ENCODE assay signal across 8 mouse cellular contexts in the genomic region with DNA sequence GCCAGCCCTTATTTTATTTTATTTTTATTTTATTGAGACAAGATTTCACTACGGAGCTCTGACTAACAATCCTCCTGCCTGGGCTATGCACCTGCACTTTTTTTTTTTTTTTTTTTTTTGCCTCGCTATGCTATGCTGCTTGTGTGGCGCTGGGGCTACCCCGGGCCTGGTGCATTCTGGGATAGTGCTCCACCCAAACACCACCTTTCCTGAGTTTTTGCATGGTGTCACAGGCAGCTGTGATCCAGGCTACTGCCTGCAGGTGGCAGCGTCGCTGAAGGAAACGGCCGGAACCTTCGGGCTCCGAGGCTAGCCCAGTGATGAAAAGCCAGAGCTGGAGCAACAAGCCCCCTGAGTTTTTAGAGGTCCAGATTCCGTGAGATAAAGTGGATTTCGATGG. TPM values are rescaled to one million over a fixed set of nuclear protein-coding genes. Genes with fewer than 3 reads are reported as not detected.
DNase-seq lines count a peak whose midpoint lies in the region; ATAC-seq lines count a peak whose summit lies in the region.

No protein-coding gene starts in this region.

- H3K4me3 ChIP-seq in midbrain, embryonic 10.5 days, result no peak overlapping the region
- no peak overlapping the region for H3K4me3 ChIP-seq in midbrain, embryonic 16.5 days (ENCODE audit: low read depth, low read length)

- 24% methylated on average over 12 of the region's 12 CpGs for WGBS in midbrain, embryonic 10.5 days
- WGBS in midbrain, embryonic 16.5 days, result 18% methylated on average over 12 of the region's 12 CpGs

- ATAC-seq in midbrain, embryonic 16.5 days, result no peak

- H3K9ac ChIP-seq in midbrain, embryonic 16.5 days (ENCODE audit: low read depth, low read length), result no peak overlapping the region

- peaks cover 37% of the 10 kb centered on the region for H3K4me1 ChIP-seq in midbrain, embryonic 10.5 days
- peaks cover 11% of the 10 kb centered on the region; the same call in 1 of the 2 replicates for H3K4me1 ChIP-seq in midbrain, embryonic 16.5 days (ENCODE audit: control insufficient read depth, insufficient read depth, low read length)

- no peaks in the 10 kb centered on the region for H3K9me3 ChIP-seq in midbrain, embryonic 10.5 days (replicated peaks)
- no peaks in the 10 kb centered on the region for H3K9me3 ChIP-seq in midbrain, embryonic 16.5 days (replicated peaks; ENCODE audit: control insufficient read depth, low read length, poor library complexity, severe bottlenecking)

- H3K27ac ChIP-seq in midbrain, embryonic 10.5 days (replicated peaks), result no peak overlapping the region
- H3K27ac ChIP-seq in midbrain, embryonic 16.5 days (ENCODE audit: low read length), result no peak overlapping the region

- no peak overlapping the region for H3K4me2 ChIP-seq in midbrain, embryonic 16.5 days (ENCODE audit: low read length)

- H3K36me3 ChIP-seq in midbrain, embryonic 10.5 days, result no peaks in the 10 kb centered on the region
- no peaks in the 10 kb centered on the region for H3K36me3 ChIP-seq in midbrain, embryonic 16.5 days (ENCODE audit: control insufficient read depth, insufficient read depth, low read length)

- peaks cover 31% of the 10 kb centered on the region for H3K27me3 ChIP-seq in midbrain, embryonic 10.5 days (ENCODE audit: low read depth, poor library complexity, severe bottlenecking)
- no peaks in the 10 kb centered on the region; the same call in 1 of the 2 replicates for H3K27me3 ChIP-seq in midbrain, embryonic 16.5 days (ENCODE audit: control insufficient read depth, insufficient read depth, low read depth, low read length)

- DNase-seq in adrenal gland, postnatal 10 days, result peak; percentile 69
- no peak for DNase-seq in adrenal gland, adult 18-20 months (ENCODE audit: low spot score in 2 of 2)
- peak; percentile 57 for DNase-seq in midbrain, embryonic 10.5 days (ENCODE audit: low spot score)
- peak; percentile 63 for DNase-seq in cerebellum, adult 8-10 months
- peak; percentile 80 for DNase-seq in induced T-regulatory cell, adult 2 months (ENCODE audit: low read depth)
- DNase-seq in lung, postnatal 10 days, result peak; percentile 72
- DNase-seq in testis, postnatal 10 days (ENCODE audit: low spot score), result peak; percentile 78

RNA-seq across cellular contexts. Expression of gene Gng7, which starts 16.0 kb away (rescaled TPM):
- 1 to 10 TPM; 5.4 to 6.4 TPM for total RNA-seq in adrenal gland, postnatal 10 days (2021)
- total RNA-seq in adrenal gland, adult 18-20 months (2021), result 10 to 100 TPM in 1 of 2 experiments, 1 to 10 TPM in 1; 7.0 to 11.1 TPM
- polyA plus RNA-seq in midbrain, embryonic 10.5 days (2016; fragmentation: Nextera tagmentation; extraction: Ambion mirVana), result 6.0 and 8.4 TPM in 2 replicates
- 21.5 and 25.6 TPM in 2 replicates for polyA plus RNA-seq in midbrain, embryonic 16.5 days (2015; fragmentation: Nextera tagmentation; extraction: Ambion mirVana)

RNA-seq across cellular contexts. Expression of gene Diras1, which starts 26.7 kb away (rescaled TPM):
- 1 to 10 TPM; 2.8 to 3.4 TPM for total RNA-seq in adrenal gland, postnatal 10 days (2021)
- total RNA-seq in adrenal gland, adult 18-20 months (2021), result 1 to 10 TPM; 1.7 to 1.8 TPM
- polyA plus RNA-seq in midbrain, embryonic 10.5 days (2016; fragmentation: Nextera tagmentation; extraction: Ambion mirVana), result 3.0 and 6.4 TPM in 2 replicates
- polyA plus RNA-seq in midbrain, embryonic 16.5 days (2015; fragmentation: Nextera tagmentation; extraction: Ambion mirVana), result 71.7 and 88.1 TPM in 2 replicates

RNA-seq across cellular contexts. Expression of gene Slc39a3, which starts 38.4 kb away (rescaled TPM):
- total RNA-seq in adrenal gland, postnatal 10 days (2021), result 10 to 100 TPM; 28.5 to 32.8 TPM
- 10 to 100 TPM; 25.6 to 44.1 TPM for total RNA-seq in adrenal gland, adult 18-20 months (2021)
- 17.4 and 26.6 TPM in 2 replicates for polyA plus RNA-seq in midbrain, embryonic 10.5 days (2016; fragmentation: Nextera tagmentation; extraction: Ambion mirVana)
- polyA plus RNA-seq in midbrain, embryonic 16.5 days (2015; fragmentation: Nextera tagmentation; extraction: Ambion mirVana), result 52.8 and 55.7 TPM in 2 replicates

Comparison
In these comparisons a context has a peak if more than half of its experiments do, and no peak if none do; other contexts are left out.
1. DNase-seq: peak in adrenal gland, postnatal 10 days (single experiment), midbrain, embryonic 10.5 days (single experiment), cerebellum, adult 8-10 months (single experiment), induced T-regulatory cell, adult 2 months (single experiment), lung, postnatal 10 days (single experiment) and testis, postnatal 10 days (single experiment); none in adrenal gland, adult 18-20 months (0 of 2).